Mouse (Mus musculus): ENCODE data around the gene Rgs9bp.
"Not testable (repeated sequence)": the region's sequence is repeated elsewhere in the genome, so short reads cannot be mapped to it uniquely, and the experiment has no call there.

The Rgs9bp gene

GRCm38 (mm10) chr7:35530544-35530943, 54.8 kb downstream of the Rgs9bp start:
- not testable (repeated sequence) for DNase-seq (ENCODE audit: low spot score)

GRCm38 (mm10) chr7:35530026-35530425, 55.4 kb downstream of the Rgs9bp start:
- DNase-seq (ENCODE audit: low spot score), result no peak
